Mouse (Mus musculus) right cerebral cortex, postnatal 14 days (tissue): ENCODE results near the gene Rnf19b.
A peak's percentile ranks its signal among the peaks of the same experiment; 100 is the strongest.

ENCODE experiments used
- DNase-seq: peaks from one replicate; pipeline ENCODE4 v3.0.0; 2022

Rnf19b gene

DNA sequence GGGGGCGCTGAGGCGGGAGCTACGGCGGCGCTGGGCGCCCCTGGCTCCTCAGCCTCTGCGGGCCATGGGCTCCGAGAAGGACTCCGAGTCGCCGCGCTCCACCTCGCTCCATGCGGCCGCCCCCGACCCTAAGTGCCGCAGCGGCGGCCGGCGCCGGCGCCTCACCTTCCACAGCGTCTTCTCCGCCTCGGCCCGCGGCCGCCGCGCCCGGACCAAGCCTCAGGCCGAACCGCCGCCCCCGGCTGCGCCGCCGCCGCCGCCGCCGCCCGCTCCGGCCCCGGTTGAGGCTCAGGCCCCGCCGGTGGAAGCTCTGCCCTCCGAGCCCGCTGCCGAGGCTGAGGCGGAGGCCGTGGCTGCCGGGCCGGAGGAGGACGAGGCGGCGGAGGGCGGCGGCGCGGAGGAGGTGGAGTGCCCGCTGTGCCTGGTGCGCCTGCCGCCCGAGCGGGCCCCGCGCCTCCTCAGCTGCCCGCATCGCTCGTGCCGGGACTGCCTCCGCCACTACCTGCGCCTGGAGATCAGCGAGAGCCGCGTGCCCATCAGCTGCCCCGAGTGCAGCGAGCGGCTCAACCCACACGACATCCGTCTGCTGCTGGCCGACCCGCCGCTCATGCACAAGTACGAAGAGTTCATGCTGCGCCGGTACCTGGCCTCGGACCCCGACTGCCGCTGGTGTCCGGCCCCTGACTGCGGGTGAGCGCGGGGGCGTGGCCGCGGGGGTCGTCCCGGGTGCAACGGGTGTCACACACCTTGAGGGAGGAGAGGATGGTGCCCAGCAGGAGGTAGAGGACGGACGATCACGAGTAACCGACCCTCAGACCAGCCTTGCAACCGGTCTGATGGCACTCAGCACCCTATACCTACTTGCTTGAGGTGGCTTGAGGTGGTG is at the start of gene Rnf19b:
Rnf19b (plus strand) TSS at position 65 of the 886 bp plus-strand sequence.
- DNase-seq = peak; percentile 39

DNA sequence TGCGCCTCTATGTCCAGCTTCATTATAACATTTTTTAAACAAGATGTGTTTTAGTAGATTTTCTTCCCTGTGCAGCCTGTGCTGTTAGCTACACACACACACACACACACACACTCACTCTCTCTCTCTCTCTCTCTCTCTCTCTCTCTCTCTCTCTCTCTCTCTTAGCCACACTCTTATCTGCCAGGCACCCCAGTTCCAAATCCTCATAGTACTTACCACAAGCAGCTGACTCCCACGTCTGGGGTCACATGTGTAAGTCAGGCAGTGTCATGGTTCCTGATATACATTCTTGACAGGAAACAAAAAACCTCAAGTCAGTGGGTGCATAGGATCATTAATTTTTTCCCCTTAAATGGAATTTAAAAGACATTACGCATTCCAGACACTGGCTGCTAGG is 49.4 kb upstream of the Rnf19b start:
- no peak for DNase-seq

DNA sequence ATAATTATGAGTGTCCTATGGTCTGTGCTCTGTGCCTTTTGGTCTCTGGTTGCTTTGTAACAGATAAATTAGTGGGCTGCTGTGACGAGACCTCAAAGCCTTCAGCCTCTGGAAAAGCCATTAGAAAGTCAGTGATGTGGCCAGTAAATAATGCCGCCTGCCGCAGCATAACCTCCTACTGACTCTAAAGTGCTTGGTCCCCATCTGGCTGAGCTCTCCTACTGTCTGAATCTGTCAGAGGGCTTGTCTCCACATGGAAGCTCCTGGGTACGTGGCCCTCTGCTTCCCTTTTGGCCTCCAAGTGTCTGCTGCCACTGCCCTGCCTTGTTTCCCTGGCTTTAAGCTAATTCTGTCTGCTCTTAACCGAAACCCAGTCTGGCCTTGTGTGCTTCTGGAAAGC is 48.5 kb upstream of the Rnf19b start:
- no peak for DNase-seq

DNA sequence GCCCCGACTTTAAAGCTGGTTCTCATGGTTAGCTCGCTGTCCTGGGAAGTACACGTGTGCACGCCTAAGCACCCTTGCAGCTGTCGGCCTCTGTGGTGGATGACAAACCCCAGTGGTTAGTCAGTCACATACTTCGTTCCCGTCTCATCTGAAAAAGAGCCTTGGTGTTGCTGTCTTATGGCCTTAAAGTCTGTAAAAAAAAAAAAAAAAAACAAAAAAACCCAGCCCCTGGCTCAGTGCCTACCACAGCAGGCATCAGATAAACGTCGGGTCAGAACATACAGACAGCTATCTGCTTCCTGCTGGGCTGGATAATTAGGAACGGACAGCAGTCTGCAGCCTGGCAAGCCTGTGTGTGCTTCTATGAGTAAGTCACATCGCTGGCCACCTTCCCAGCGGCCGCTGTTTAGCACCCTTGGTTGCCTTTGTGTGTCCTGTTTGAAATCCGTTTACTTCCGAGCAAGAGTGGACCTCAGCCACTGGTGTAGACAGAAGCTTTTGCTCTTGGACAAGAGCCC is 46.4 kb upstream of the Rnf19b start:
- no peak for DNase-seq

DNA sequence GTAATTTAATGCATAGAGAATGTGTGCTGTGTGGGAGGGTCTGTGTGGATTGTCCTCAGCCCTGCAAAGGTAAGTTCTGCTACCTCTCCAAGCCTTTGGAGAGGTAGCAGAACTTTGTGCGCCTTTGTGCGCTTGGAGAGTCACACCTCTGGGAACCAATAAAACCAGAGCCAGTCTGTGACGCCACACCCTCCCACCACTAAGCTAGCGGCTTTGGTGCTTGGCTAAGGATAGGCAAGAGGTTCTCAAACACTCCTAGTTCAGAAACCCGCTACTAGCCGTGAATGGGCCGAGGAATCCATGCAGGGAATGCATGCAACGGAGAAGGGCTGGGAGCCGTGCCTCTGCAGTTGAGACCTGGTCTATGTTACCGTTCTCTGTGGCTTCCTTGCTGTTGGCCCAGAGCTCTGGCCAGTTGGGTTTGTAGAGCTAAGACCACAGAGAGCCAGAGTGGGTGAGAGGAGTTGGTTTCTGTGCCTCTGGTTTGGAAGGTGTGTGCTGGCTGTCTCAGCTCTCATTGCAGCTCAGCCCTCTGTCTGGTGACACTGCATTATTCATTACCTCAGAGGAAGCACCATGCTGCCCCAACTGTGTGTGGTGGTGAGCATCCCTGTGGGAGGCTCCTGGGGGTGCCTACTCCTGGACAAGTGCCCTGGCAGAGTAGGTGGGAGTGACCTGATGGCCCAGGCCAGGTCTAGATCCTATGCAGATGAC is 44.8 kb upstream of the Rnf19b start:
- DNase-seq = no peak

DNA sequence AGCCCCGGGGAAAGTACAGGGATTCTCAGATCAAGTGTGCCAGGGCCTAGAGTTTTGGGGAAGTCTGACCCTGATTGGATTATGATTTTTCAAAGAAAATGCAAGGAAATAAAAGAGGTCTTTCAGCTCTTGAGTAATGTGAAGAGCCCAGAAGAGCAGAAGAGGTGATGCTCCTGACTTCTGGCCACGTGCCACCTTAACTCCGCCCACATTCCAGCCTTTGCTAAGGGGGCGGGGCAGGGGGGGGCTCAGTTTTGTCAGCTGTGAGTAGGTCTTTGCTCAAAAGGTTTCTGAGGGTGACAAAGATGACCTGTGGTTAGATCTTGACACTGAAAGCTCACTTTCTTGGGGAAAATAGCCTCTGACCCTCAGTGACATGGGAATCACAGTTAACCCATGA is 41.7 kb upstream of the Rnf19b start:
- no peak for DNase-seq

DNA sequence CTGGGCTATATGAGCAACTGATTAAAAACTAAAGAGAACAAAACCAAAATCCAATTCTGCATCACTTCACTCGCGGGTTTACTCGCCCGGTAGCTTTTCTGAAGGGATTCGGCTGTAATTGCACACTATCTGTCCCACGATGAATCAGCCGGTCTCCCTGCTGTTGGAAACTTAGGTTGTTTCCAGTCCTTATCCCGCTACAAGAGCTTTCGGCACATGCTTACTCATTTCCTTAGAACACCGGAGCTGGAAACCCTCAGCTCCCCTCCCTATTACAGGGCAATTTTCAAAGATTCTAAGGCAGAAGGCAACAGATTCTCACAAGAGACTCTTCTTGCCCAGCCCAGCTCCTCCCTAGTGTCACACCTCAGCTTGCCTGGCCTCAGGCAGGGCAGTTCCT is 40.9 kb upstream of the Rnf19b start:
- no peak for DNase-seq

DNA sequence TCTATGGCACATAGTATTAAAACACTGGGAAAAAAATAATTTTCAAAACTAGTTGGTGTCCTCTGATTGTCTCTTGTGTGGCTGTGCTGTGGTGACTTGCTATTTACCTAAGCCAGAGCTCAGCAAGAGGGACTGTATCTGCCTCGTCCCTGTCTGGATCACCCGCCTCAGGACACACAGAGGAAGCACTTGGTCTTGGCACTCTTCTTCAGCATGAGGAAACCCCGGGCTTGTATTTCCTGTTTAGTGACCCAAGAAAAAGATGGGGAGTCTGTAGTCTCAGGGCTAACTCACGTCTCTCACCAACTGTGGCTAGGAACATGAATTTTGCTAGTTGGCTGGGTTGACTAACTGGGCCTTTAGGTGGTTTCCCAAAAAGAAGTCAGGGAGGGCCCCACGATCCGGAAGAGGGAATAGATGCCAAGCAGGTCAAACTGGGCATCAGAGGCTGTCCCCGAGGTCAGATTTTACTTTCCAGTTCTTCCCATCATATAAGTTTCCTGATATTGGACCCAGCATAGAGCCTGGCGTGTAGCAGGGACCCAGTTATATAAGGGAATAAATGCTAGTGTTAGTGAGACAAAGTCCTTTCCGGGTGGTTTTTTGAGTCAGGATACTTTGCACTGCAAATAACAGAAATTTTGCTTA is 39.2 kb upstream of the Rnf19b start:
- no peak for DNase-seq

DNA sequence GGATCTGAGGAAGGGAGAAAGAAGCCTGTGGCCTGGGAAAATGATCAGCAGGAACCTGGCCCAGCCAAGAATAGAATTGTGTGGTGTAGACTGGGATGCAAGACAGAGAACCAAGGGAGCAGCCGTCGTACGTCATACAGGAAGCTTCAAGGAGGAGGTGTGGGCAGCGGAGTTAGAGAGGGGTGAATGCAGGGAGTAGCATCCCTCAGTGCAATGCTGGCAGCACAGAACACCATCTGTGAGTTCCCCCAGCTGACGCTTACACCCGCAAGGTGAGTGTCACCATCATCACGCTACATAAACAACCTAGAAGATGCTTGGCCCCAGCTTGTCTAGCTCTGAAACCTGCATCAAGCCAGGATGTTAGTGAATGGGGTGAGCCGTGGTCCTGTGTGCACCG is 38.3 kb upstream of the Rnf19b start:
- no peak for DNase-seq

DNA sequence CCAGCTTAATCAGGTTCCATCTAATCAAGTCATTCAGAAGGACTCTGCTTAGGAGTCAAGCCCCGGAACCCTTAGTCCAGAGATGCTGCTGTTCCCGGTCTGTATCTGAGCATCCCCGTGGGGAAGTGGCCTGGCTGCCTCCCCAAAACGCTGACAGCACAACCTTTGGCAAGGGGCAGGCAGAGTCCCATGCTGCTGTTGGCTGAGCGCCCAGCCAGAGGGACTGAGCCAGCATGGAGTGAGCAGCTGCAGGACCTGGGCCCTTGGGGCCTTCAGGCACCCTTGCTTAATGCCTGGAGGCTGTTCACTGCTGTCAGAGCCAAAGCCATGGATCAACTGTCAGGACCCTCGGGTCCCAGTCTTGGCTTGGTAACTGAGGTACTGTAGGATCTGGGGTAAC is 37.6 kb upstream of the Rnf19b start:
- peak; percentile 75 for DNase-seq

DNA sequence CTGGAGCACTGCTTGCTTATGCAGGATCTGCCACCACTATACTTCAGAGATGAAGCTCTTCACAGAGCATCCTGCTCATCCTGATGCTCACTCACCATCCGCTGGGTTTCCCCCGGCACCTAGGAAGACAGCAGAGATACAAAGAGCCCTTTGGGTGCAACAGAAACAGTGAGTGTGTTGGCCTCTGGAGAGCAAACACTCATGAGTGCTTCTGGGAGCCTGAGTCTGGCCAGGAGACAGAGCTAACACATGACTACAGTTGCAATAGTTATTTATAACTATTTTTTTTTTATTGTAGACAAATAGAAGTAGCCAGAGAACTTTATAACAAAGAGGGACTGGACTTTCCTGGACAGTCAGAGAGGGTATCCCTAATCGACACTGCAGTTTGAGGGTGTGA is 36.6 kb upstream of the Rnf19b start:
- DNase-seq = no peak

DNA sequence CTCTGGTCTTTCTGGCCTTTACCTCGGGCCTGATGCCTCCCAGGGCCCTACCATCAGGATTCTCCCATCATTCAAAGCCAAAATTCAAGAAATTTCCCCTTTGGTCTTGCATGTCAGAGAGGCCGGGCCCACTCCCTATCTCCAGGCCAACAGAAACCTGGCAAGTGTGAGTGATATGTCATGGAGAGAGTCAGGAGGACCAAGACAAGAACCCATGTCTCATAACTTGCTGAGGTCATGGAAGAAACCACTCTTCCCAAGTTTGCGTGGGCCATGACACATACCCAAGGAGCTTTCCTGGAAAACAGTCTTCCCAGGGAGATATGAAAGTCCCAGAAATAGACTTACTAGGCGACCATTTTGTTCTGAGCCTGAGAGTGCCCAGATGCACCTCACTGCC is 36.2 kb upstream of the Rnf19b start:
- DNase-seq = no peak

DNA sequence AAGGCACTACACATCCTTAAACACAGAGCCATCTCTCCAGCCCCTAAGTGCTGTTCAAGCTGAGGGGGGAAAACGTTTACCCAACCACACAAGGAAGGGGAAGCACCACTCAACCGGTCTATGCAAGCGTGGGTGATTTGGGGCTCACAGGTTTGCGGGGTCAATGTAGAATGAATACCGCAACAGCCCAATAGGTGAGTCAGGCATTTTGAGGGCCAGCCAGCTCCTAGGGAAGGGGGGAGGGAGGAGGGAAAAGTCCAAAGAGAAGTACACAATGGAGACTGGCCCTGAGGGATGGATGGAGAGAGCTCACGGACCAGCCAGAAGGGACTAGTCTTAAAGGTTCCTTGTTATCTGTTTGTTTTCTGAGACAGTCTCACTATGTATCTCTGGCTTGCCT is 34.2 kb upstream of the Rnf19b start:
- no peak for DNase-seq

DNA sequence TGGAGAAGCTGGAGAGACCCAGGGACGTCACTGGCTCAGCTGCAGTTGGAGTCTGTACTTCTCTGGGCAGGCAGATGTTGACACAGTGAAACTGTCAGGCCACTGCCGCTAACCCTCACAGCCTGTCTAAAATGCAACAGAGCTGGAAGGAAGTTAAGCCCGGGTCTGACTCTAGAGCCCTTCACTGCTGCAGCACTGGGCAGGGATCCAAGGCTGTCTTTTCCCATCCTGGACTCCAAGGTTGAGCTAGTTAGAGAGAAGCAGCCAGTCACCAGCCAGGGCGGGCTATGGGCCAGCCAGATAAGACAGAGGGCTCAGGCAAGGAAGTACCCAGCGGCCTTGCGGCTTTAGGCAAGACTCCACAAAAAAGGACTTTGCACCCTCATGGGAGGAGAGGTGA is 33.3 kb upstream of the Rnf19b start:
- DNase-seq = peak; percentile 29

DNA sequence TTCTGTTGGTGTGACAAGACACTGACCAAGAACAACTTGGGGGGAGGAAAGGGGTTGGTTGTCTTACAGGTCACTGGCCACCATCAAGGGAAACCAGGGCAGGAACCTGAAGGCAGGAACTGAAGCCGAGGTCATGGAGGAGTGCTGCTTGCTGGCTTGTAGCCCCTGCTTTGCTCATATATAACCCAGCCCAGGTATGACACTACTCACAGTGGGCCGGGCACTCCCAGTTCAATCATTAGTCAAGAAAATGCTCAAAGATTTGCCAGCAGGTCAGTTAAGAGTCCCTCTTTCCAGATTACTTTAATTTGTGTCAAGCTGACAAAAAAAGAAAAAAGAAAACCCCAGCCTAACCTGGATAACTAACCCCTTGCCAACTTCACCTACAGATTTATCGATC is 32.4 kb upstream of the Rnf19b start:
- DNase-seq = no peak

DNA sequence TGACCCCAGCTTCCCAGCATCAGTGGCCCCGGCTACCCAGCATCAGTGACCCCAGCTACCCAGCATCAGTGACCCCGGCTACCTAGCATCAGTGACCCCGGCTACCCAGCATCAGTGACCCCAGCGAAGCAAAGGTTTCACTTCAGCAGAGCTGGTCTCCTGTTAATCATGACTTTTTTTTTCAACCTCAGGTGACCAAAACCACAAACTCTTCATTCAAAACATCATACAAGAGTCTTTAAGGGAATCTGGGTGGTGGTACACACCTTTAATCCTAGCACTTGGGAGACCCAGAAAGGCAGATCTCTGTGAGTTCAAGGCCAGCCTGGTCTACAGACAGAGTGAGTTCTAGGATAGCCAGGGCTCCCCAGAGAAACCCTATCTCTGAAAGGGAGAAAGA is 27.3 kb upstream of the Rnf19b start:
- DNase-seq = no peak

DNA sequence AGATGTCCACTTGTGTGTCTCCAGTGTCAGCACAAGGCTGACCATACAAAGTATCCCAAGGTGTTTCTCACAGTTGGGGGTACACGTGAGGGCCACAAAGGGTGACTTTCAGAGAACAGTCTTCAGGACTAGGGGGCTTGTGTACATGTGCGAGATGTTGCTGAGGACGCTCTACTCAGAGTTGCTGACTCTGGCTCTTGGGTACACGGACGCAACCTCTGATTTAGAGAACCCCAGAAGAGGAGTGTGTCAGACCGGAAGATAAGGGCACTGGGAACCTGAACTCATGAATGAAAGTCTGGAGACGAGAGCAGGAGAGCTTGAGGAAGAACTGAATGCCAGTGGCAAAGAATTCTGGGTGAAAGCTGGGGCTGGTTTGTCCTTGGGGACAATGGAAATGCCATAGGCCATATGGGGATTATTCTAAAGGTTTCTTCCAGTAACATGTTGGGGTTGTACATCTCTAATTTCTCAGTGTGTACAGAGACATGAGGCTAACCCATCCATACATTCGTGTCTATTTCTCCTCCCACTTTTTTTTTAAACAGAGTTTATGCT is 26.6 kb upstream of the Rnf19b start:
- no peak for DNase-seq

DNA sequence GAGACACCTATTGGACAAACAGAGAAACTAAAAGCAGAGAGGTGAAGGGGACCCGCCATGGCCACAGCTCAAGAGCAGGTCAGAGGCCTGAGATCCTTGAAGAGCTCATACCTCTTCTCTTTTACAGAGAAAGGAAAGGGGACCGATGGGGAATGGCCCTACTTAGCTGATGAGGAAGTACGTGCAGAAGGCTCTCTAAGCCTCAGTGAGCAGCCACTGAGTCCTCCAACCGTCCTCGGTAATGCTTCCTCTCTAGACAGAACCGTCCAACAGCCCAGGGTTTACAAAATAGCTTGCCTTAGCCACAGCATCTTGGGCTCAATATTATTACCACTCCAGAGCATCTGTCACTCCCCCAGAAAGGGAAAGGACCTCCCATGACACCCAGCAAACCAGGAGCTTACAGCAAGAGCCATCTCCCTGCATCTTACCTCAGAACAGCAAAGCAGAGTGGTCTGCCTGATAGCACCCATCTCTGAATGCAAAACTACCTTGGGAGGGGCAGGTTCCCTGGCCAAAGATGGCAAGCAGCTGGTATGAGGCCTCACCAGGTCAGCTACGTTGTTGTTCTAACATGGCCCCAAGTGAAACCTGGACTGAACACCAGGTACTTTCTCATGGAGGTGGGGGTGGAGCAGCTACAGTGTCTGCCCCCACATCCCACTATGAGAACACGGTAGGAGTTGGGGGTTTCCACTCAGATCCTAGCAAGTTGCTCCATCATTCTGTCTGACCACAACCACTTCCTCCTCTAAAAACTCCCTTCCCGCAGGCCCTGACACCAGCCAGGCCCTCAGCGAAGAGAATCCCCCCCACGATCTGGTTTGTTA is 25.7 kb upstream of the Rnf19b start:
- no peak for DNase-seq

DNA sequence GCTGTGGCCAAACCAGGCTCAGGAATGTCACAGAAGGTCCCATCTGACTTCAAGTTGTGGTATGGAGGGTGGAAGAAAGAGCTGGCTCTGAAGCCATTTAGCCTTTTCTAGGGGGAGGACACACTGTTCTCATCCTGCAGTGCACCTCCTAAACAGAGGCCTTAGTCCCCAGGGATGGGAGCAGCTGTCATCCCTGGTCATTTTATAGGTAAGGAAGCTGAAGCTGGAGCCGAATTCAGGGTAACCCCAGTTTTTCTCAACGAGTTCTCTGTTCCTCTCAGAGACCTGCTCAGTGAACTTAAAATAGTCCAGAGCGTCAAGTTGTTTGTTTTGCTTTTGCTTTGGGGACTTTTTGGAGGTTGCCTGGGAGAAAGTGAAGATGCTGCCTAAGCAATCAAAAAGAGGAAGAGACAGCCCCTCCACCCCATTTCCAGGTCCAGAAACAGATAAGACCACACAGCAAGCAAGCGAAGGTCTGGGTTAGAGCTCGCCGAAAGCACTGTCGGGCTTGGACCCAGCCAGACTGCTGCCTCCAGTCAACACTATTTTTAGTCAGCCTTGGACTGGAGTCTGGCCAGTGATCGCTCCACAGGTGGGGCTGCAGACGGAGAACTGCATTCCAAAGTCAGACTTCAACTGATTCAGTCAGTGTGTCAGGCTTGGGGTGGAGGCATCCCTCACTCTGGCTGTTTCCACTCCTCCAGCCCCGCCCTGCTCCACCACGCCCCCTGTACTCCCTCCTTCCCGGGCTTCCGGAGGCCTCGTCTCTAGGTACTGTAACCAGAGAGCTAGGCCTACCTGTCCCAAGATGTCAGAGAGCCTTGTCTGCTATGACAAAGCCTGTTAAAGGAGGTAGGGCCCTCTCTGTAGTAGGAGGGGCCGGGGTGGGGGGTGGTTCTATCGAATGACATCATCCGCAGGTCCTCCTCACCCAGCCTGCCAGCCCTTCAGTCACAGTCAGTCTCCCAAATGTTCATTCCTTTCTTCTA is 24.8 kb upstream of the Rnf19b start:
- DNase-seq = peak; percentile 32

DNA sequence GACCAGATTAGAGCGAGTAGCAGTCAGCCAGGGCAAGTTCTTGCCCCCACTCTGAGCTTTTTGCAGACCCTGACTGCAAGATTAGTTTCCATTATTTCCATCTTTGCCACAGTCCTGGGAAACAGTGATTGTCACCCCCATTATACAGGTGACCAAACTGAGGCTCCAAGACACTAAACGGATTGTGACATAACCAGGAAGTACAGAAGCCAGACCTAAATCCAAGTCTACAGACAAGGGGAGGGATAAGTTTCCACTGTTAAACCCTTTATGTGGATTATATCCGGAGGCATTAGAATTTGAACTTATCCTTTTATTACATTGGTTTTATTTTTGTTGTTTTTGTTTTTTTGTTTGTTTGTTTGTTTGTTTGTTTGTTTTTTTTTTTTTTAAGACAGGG is 23.8 kb upstream of the Rnf19b start:
- no peak for DNase-seq
